14 mouse cellular contexts compared by ENCODE assay signal in genomic region chr19:54533858-54534257, GRCm38 (mm10).
DNase-seq lines count a peak whose midpoint lies in the region; ATAC-seq and TF ChIP-seq lines count a peak whose summit lies in the region.
"Had no signal": no experiment of that assay in that cellular context is flagged by ENCODE, and none has a peak within 500 bp of the region (broad histone marks: within the 10 kb centered on the region; RNA-seq: fewer than 3 reads in every experiment).

No protein-coding gene starts in this region.

- no peak for TF ChIP-seq EP300 in heart, postnatal 0 days (IDR thresholded peaks at IDR 0.05; ENCODE audit: low read depth)

- no peak overlapping the region for H3K4me2 ChIP-seq in heart, postnatal 0 days (ENCODE audit: low read depth, low read length)
- H3K4me2 ChIP-seq: heart, embryonic 13.5 days; midbrain, embryonic 13.5 days had no signal

- no peaks in the 10 kb centered on the region for H3K9me3 ChIP-seq in heart, postnatal 0 days (replicated peaks; ENCODE audit: control insufficient read depth, low read length)
- H3K9me3 ChIP-seq: heart, embryonic 13.5 days; limb, embryonic 10.5 days; midbrain, embryonic 13.5 days had no signal

- no peaks in the 10 kb centered on the region for H3K4me1 ChIP-seq in heart, postnatal 0 days (ENCODE audit: control insufficient read depth, insufficient read depth)
- H3K4me1 ChIP-seq: heart, embryonic 13.5 days; limb, embryonic 10.5 days; midbrain, embryonic 13.5 days had no signal

- no peak overlapping the region for H3K27ac ChIP-seq in heart, postnatal 0 days (ENCODE audit: low read depth)
- H3K27ac ChIP-seq: heart, embryonic 13.5 days; limb, embryonic 10.5 days; midbrain, embryonic 13.5 days had no signal

- no peaks in the 10 kb centered on the region for H3K27me3 ChIP-seq in heart, postnatal 0 days (ENCODE audit: control insufficient read depth, insufficient read depth, low read length)
- H3K27me3 ChIP-seq: heart, embryonic 13.5 days; midbrain, embryonic 13.5 days had no signal

- no peak for ATAC-seq in heart, postnatal 0 days (ENCODE audit: insufficient read depth, low read depth)
- ATAC-seq: hindbrain, embryonic 16.5 days; midbrain, embryonic 13.5 days had no signal

- no peak overlapping the region for H3K9ac ChIP-seq in heart, postnatal 0 days (replicated peaks; ENCODE audit: low read depth, low read length)
- H3K9ac ChIP-seq: heart, embryonic 13.5 days; midbrain, embryonic 13.5 days had no signal

- TF ChIP-seq CTCF in heart, postnatal 0 days (IDR thresholded peaks at IDR 0.05; ENCODE audit: low read depth), result peak; percentile 55

- H3K4me3 ChIP-seq in heart, postnatal 0 days (ENCODE audit: low read depth, low read length), result no peak overlapping the region
- H3K4me3 ChIP-seq: heart, embryonic 13.5 days; limb, embryonic 10.5 days; midbrain, embryonic 13.5 days had no signal

- no peaks in the 10 kb centered on the region for H3K36me3 ChIP-seq in heart, postnatal 0 days (replicated peaks; ENCODE audit: control insufficient read depth, insufficient read depth, low read length)
- H3K36me3 ChIP-seq: heart, embryonic 13.5 days; limb, embryonic 10.5 days; midbrain, embryonic 13.5 days had no signal

- DNase-seq in adrenal gland, postnatal 14 days, result peak; percentile 12
- DNase-seq in adrenal gland, adult 18-20 months (ENCODE audit: low spot score in 2 of 2), result no peak
- peak; percentile 63 for DNase-seq in heart, postnatal 0 days (ENCODE audit: low spot score)
- DNase-seq in heart, adult 18-20 months, result no peak
- DNase-seq in lung, postnatal 10 days, result peak; percentile 4
- no peak for DNase-seq in lung, postnatal 4 days
- peak; percentile 8 for DNase-seq in forelimb bud, embryonic 11.5 days (ENCODE audit: low read depth, low spot score)
- DNase-seq in yolk sac, embryonic 10.5 days (ENCODE audit: low spot score), result no peak
- DNase-seq: lung, adult 18-20 months; right cerebral cortex, postnatal 4 days had no signal

Comparison
In these comparisons a context has a peak if more than half of its experiments do, and no peak if none do; other contexts are left out.
1. DNase-seq: peak in adrenal gland, postnatal 14 days (single experiment), heart, postnatal 0 days (single experiment), lung, postnatal 10 days (single experiment) and forelimb bud, embryonic 11.5 days (single experiment); none in adrenal gland, adult 18-20 months (0 of 2), heart, adult 18-20 months (0 of 2), lung, postnatal 4 days (0 of 2) and yolk sac, embryonic 10.5 days (single experiment).